Mouse (Mus musculus): ENCODE results near the gene Gm17617.
A peak's percentile ranks its signal among the peaks of the same experiment; 100 is the strongest.

Gm17617 gene

DNA sequence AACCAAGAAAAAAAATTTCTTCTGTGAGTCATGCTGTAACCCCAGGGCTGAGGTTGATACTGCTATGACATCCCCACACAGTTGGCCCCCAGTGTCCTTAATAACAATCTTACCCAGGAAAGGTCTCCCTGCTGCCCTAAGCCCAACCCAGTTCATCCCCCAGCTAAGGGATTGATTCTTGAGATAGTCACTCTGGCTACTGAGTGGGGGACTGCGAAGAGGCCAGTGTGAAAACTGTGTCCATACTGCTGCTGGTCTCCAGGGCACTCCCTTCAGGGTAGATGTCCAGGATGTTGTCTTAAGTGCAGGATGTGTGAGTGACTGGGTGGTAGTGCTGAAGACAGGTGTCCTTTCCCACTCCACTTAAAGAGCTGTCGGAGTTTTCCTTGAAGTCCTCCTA is at the start of gene Gm17617:
Gene Gm17617, minus strand, starts transcription at position 101 of the 400 bp plus-strand sequence.
- DNase-seq (ENCODE audit: low read depth) = no peak

DNA sequence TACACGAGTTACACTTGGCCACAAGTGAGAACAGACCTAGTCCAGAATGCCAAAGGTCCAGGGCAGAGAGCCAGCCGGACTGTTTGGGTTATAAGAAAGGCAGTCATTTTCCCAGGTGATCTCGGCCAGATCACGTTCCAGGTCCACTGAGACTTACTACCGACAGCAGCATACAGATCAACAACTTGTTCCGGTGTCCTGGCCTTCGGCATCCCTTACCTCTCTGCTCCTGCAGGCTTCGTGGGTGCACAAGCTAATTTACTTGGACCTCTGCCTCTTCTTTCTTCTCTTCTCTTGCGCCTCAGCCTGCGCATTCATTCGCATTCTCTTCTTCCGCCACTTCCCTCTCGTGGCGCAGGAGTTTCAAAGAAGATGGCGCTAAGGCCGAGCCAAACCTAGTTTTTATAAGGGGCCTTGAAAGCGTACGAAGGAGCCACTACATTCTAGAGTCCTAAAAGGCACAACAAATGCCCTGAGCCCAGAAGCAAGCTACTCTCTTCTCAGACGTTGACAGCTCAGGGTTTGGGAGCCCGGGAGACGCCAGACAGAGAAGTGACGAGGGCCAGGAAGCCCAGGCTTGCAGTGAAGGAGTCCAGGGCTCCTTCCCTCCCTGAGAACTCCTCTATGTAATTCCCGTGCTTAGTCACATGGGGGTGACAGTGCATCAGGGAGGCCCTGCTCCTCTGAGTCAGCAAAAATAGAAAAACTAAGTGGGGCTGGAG is 49.0 kb upstream of the Gm17617 start:
- DNase-seq (ENCODE audit: low read depth) = peak; percentile 28

DNA sequence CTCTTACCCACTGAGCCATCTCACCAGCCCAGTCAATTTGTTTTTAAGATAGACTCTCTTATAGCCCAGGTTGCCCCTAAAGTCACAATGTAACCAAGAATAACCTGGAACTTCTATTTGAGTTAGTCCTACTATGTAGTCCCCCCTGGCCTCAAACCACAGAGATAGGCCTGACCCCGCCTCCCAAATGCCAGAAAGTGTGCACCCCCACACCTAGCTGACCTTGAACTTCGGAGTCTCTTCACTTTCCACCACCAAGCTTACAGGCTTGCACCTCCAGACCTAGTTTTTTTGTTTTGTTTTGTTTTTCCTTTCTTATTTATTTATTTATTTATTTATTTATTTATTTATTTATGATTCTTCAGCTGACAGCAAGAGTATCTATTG is 48.4 kb upstream of the Gm17617 start:
- no peak for DNase-seq (ENCODE audit: low read depth)

DNA sequence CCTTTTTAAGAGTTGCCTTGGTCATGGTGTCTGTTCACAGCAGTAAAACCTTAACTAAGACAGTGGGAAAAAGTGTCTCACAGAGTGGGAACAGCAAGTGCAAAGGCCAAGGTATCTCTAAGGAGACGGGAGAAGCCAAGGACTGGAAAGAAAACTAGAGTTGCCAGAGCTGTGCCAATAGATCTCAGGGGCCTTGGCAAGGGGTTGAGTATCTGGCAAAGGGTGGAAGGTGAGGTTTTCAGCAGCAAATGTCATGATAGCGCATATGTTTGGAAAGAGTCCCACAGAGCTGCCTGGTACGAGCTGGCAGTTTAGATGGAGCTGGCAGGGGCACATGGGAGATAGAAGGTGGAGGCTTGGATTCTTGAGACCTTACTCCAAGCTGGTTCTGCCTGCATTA is 46.2 kb upstream of the Gm17617 start:
- DNase-seq (ENCODE audit: low read depth) = no peak

DNA sequence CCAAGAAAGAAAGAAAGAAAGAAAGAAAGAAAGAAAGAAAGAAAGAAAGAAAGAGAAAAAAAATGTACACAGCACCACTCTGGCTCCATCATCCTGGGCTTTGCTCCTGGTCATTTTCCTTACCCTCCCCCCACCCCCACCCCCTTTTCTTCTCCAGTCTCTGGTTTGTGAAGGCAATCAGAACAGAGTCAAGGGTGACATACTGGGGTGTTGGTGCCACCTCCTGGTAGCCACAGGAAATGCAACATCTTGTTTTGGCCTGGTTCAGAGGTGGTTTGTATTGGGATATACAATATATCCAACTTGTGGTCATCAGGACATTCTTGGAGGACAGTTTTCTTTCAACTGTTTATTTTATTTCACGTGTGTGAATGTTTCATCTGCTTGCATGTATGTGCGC is 45.2 kb upstream of the Gm17617 start:
- DNase-seq (ENCODE audit: low read depth) = peak; percentile 68

DNA sequence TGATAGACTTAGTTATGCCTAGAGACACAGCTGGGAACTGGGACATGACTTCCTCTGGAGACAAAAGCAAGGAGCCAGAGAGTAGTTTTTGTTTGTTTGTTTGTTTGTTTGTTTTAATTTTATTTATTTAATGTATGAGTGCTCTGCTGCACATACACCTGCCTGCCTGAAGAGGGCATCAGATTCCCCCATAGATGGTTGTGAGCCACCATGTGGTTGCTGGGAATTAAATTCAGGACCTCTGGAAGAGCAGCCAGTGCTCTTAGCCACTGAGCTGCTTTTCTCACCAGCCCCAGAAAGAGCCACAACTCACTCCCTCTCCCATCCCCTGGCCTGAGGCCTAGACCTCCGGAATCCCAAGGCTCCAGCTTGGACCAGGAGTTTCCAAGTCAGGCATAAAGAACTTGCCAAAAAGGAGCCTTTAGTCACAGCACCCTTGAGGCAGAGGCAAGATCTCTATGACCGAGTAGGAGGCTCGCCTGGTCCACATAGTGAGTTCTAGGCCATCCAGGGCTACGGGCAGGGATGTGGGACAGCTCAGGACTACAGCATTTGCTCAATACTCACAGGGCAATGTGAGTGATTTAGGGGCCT is 44.7 kb upstream of the Gm17617 start:
- DNase-seq (ENCODE audit: low read depth) = no peak

DNA sequence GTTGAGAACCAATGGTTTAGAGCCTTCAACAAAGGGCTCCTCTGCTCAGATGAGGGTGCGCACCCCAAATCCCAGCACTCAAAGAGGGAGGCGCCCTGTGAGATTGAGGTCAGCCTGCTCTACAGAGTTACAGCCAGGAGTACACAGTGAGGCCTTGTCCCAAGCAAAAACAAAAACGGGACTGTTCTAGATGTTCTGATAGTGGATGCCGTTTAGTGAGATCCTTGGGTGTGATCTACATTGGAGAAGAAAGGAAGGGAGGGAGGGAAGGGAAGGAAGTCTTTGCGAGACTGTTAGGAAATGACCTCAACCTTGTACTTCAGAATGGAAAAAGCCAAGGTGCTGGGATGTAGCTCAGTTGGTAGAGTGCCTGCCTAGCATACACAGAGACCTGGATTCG is 42.9 kb upstream of the Gm17617 start:
- no peak for DNase-seq (ENCODE audit: low read depth)

DNA sequence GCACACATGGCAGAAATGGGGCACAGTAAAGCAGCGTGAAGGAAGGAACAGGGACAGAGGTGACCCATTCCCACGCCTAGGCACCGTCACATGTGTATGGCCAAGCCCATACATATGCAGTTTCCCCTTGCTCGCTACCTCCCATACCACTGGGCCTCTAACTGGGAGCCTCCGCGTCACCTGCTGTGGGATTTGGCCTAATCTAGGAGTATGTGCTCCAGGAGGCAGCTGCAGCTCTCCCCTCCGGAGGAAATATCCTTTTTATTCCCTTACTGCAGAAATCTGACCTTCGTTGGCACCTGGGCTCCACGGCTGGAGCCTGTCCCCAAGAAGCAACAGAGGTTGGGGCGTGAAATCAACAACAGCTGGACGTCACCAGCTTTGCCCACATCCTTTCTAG is 41.0 kb upstream of the Gm17617 start:
- no peak for DNase-seq (ENCODE audit: low read depth)

DNA sequence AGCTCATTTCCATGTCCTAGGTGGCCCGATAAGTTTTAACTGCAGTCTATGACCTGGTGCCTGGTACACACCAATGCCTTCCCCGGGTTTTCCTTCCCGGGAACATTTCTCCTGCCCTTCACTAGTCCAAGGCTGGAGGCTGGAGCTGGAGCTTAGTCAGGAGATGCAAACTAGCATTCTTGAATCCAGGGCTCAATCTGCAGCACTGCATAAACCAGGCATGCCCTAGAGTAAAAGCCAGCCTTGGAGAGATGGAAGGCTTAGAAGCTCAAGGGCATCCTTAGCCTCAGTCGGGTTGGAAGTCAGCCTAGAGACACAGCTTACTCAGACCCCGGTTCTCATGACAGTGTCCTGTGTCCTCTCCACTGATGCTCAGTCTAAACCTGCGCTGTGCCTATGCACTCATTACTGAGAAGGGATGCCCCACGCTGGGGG is 39.0 kb upstream of the Gm17617 start:
- DNase-seq (ENCODE audit: low read depth) = no peak

DNA sequence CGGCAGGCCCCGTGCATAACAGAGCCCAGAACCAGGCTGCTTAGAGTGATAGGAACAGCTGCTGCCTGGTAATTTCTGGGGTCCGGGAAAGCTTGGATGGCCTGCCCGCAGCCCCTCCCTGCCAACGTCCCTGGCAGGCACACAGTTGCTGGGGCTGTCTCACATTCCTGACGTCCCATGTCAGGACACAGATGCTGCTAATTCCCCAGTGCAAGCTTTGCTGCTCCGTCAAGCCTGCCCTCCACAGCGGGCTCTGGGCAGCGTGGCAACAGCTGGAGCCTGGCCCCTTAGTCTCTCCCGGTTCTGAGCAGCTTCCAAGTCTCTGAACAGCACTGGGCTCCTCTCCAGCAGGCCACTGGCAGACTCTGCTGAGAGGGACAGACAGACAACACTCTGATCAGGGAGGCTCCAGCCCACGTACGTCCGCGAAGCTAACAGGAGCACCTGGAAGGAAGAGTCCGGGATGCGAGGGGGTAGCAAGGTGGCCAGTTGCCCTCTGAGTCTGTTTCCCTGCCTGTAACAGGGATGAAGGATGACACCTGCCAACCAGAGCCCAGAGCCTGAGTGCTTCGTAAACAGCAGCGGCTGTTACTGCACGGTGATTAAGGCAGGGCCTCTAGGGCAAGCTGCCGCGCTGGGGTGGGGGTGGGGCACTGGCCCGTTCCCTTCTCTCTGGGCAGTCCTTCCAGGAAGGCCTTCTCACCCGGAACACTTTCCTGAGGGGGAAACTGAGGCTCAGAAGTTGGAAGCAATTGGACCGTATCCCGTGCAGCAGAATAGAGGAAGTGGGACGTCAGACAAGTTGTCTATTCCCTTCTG is 38.4 kb upstream of the Gm17617 start:
- DNase-seq (ENCODE audit: low read depth) = no peak

DNA sequence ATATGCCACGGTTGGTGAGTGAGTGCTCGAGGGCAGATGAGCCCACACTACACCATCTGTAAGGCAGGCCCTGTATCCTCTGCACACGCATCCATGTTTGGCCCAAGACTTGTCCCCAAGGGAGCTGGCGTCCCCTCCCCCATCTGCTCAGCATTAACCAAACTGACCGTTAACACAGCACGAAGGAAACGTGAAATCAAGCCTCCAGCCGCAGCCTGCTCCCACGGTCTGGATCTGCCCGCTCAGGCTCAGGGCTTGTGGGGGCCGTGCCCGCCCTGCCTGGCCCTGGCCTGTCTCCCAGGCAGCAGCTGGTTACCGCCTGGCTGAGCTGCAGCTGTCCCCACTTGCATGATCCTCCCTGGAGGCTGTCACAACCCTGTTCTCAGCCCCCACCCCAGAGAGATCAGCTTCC is 35.6 kb upstream of the Gm17617 start:
- DNase-seq (ENCODE audit: low read depth) = no peak

DNA sequence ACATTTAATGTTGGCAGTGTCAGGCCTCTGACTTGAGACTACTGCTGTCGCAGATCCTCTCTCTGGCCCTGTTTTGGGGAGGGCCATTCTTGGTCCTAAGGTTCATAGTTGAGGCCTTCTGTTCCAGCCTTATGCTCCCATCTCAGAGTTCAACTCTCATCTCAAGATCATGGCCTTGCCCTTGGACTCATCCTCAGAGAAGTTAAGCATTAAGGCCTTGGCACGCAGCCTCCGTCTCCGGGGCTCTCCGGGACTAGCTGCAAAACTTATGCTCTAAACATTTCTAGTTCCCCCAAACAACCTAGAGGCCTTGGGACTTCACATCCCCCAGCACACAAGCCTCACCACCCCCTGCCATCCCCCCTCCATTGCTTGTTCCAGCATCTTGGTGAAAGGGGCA is 34.9 kb upstream of the Gm17617 start:
- no peak for DNase-seq (ENCODE audit: low read depth)

DNA sequence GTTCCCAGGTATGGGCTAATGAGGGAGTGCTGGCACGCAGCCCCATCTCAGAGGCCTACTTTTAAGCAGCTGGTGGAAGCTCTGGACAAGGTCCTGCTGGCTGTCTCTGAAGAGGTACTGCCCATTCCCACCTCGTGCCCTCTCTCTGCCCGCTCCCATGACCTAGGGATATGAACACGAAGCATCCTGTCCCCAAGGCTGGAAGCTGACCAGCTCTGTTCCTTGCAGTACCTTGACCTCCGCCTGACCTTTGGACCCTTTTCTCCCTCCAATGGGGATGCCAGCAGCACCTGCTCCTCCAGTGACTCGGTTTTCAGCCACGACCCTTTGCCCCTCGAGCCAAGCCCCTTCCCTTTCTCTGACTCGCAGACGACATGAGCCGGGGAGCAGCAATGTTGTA is 34.5 kb upstream of the Gm17617 start:
- DNase-seq (ENCODE audit: low read depth) = no peak

DNA sequence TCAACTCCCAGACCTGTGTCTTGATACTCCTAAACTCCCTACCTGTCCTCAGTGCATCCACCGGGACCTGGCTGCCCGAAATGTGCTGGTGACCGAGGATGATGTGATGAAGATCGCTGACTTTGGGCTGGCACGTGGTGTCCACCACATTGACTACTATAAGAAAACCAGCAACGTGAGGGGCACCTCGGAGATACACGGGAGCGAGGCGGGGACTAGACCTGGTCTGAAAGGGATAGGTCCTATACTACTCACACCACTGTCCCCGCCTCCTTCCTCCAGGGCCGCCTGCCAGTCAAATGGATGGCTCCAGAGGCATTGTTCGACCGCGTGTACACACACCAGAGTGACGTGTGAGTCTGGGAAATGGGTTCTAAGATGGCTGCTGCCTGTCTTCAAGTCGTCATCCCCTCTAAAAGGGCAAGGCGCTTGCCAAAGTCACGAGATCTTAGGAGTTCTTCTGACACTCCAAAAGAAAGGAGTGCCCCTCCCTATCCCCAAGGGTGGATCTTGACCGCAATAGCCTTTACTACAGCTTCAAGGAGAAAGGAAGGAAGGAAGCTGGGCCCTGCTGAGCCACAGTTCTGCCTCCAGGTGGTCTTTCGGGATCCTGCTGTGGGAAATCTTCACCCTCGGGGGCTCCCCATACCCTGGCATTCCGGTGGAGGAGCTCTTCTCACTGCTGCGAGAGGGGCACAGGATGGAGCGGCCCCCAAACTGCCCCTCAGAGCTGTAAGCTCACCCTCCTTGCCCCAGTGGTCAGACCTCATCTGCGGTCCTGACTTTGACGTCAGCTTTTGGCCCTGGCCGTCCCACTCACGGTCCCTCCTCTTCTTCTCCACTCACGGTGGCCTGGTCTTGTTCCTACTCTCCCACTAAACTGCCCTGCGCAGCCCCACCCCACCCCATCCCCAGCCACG is 33.7 kb upstream of the Gm17617 start:
- no peak for DNase-seq (ENCODE audit: low read depth)

DNA sequence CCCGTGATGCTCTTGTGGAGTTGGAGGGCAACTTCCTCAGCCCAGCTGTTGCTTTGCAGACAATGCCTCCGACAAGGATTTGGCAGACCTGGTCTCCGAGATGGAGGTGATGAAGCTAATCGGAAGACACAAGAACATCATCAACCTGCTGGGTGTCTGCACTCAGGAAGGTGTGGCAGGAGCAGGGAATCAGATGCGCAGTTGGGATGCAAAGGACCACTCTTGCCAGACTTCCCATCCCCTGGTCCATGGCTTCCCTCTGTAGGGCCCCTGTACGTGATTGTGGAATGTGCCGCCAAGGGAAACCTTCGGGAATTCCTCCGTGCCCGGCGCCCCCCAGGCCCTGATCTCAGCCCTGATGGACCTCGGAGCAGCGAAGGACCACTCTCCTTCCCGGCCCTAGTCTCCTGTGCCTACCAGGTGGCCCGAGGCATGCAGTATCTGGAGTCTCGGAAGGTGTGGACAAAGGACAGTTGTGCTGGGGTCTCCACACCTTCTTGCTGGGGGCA is 32.5 kb upstream of the Gm17617 start:
- DNase-seq (ENCODE audit: low read depth) = no peak

DNA sequence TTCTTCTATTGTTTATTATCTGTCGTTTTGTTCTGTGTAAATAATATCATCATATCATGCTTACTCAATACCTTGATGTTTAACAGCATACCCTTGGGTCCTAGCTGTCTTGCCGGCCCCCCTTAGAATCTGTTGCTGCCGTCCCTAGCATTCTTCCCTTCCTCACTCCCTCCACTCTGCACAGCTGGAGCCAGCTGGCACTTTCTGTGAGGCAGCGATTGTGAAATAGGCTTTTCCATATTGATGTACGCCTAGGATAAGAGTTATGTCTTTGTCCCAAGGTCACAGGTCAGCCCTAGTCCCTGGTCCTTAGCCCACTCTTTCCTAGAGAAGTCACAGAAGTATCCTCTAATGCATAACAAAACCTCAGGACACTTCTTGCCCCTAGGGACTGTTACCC is 30.2 kb upstream of the Gm17617 start:
- DNase-seq (ENCODE audit: low read depth) = no peak

DNA sequence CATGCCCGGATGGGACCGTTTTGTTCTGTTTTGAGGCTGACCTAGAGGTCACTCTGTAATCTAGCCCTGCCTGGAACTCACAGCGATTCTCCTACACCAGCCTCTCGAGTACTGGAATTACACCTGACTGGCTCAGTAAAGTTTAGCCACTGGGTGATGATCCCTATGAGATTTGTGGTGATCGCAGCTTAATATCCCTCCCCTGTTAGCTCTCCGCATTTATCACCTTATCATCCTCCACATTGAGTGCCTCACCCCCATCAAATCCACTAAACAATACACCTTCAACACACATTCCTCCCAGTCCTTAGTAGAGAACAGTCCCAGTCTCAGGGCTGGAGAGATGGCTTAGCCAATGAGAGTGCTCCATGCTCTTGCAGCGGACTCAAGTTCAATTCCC is 29.0 kb upstream of the Gm17617 start:
- DNase-seq (ENCODE audit: low read depth) = no peak

DNA sequence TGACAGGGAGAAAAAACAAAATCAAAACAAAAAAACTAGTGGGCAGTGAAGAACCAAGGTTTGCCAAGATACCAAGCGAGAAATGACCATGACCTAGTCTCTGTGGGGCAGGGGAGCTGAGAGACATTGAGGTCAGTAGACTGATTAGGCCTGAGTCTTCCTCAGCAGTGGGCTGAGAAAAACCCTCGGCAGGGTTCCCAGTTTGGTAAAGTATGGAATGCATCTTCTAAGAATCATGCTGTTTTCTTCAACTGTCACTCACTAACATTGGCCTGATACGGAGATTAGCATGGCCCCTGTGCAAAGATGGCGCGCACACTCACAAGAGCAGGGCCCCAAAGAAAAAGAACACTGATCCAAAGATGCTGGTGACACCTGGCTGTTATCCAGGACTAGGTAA is 20.6 kb upstream of the Gm17617 start:
- no peak for DNase-seq (ENCODE audit: low read depth)

DNA sequence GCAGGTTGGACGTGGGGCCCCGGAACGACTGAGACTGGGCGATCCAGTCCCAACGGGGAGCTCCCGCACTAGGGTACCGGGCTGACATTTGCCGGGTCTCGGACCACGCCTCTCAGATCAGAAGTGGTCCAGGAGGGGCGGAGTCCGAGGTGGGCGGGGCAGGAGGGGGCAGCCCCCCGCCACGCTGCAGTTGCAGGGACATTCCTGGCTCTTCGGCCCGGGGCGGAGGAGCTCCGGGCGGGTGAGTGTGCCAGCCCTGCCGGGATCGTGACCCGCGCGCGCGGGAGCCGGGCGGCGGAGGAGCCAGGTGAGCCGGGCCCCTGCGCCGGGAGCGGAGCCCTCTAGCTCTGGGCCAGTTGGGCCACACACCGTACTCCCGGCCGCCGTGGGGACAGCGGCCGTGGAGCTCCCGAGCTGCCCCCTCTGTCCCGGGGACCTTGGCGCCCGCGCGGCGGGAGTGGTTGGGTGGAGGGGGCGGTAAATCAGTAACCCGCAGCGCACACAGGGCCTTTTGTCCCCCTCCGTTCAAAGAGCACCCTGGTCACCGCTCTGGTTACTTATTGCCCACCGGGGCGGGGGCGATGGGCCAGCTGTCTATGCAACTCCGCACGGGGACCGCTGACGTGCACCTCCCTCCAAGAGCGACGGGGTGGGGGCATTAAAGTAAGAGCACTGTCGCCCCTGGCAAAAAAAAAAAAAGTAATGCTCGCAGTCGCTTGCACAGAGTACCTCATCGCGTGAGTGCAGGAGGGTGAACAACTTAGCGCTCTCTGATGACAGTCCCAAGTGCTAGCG is 19.5 kb upstream of the Gm17617 start, which contains the start of gene Fgfr4:
Gene Fgfr4, plus strand, starts transcription at position 20 of the 795 bp plus-strand sequence.
- no peak for DNase-seq (ENCODE audit: low read depth)

DNA sequence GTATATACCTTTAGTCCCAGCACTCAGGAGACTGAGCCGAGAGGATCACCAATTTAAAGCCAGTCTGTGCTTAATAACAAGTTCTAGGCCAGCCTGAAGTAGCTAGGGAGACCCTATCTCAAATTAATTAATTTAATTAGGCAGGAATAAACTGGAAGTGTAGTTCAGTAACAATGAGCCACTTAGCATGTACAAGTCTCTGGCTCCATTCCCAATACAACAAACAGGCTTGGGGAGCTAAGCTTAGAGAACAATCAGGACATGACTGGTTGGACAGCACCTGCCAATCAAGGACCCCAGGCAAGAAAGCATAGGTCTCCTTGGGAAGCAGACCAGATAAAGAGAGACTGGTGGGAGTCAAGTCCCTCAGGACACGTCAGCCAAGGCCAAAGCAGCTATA is 6.9 kb upstream of the Gm17617 start:
- DNase-seq (ENCODE audit: low read depth) = no peak

DNA sequence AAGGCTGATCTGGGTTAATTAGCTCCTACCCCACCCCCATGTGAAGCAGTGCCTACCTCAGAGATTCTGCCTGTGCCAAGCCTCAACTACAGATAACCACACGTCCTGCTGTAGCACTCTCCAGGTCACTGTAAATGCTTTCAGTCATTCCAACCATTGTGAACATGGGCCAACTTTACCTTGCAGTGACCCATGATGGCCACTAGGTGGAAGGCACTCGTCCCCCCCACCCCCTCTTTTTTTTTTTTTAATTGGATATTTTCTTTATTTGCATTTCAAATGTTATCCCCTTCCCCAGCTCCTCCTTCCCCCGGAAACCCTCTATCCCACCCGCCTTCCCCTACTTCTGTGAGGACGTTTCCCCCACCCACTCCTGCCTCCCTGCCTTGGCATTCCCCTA is 2.0 kb upstream of the Gm17617 start:
- peak; percentile 24 for DNase-seq (ENCODE audit: low read depth)
